Mouse (Mus musculus) hematopoietic stem cell, adult 5-6 weeks (primary cell): ENCODE measurements around the gene Abhd4. TPM values are rescaled to one million over a fixed set of nuclear protein-coding genes. Genes with fewer than 3 reads are reported as not detected.

ENCODE experiments used
- total RNA-seq: library from RNA; stranded (forward); fragments of 172-1452, 232-1000 nt; gene quantifications from 2 replicates; pipeline ENCODE4 v1.2.3, GENCODE M21; 2017

Abhd4 gene
- total RNA-seq, 1 experiment from 2014 or later: 43.5 TPM

Other genes with a start within 250 kb of the Abhd4 start
- gene Dad1, start 84 bp upstream of the Abhd4 start, total RNA-seq: 74.8 and 92.1 TPM in 2 replicates
- 0.13 TPM in 1 of 2 replicates, not detected in the other for gene Olfr49, start 30.8 kb downstream of the Abhd4 start, total RNA-seq
- gene Oxa1l, start 106.6 kb downstream of the Abhd4 start, total RNA-seq: 30.6 and 30.7 TPM in 2 replicates
- gene Slc7a7, start 163.6 kb downstream of the Abhd4 start, total RNA-seq: 1.9 and 3.5 TPM in 2 replicates
- gene Mrpl52, start 172.7 kb downstream of the Abhd4 start, total RNA-seq: 103 and 131 TPM in 2 replicates
- 6.5 and 7.5 TPM in 2 replicates for gene Mmp14, start 177.4 kb downstream of the Abhd4 start, total RNA-seq
- gene Lrp10, start 209.9 kb downstream of the Abhd4 start, total RNA-seq: 20.5 and 38.3 TPM in 2 replicates
- gene Rem2, start 221.9 kb downstream of the Abhd4 start, total RNA-seq: 1.8 and 2.5 TPM in 2 replicates